Mouse (Mus musculus) kidney, embryonic 15.5 days (tissue): ENCODE results near the gene Armc9. TPM values are rescaled to one million over a fixed set of nuclear protein-coding genes. Genes with fewer than 3 reads are reported as not detected.

Experiments
- ATAC-seq: fragments of 200-750 bp; cut with Nextera tagmentation; replicated peaks from 2 replicates; pipeline ENCODE4 v1.8.0; 2017; ENCODE audit warnings: moderate TSS enrichment; ENCODE audit not compliant: low FRiP score
- H3K27ac ChIP-seq: fragments of 300-500 bp; sonication (generic); 2 replicates; pipeline ENCODE4 v1.5.1; 2015; ENCODE audit warnings: mild to moderate bottlenecking, inconsistent platforms
- H3K27me3 ChIP-seq: fragments of 300-500 bp; sonication (generic); 2 replicates; pipeline ENCODE4 v1.6.1; 2015; ENCODE audit warnings: inconsistent platforms
- H3K36me3 ChIP-seq: fragments of 300-500 bp; sonication (generic); 2 replicates; pipeline ENCODE4 v1.6.1; 2015; ENCODE audit warnings: inconsistent platforms
- H3K4me1 ChIP-seq: fragments of 300-500 bp; sonication (generic); 2 replicates; pipeline ENCODE4 v1.6.1; 2015; ENCODE audit warnings: inconsistent platforms
- H3K4me2 ChIP-seq: fragments of 300-500 bp; sonication (generic); 2 replicates; pipeline ENCODE4 v1.6.1; 2015; ENCODE audit warnings: moderate library complexity, mild to moderate bottlenecking, inconsistent platforms
- H3K4me3 ChIP-seq: fragments of 300-500 bp; sonication (generic); replicated peaks from 2 replicates; pipeline ENCODE4 v1.5.1; 2015; ENCODE audit warnings: mild to moderate bottlenecking, inconsistent platforms
- H3K9ac ChIP-seq: fragments of 300-500 bp; sonication (generic); 2 replicates; pipeline ENCODE4 v1.6.1; 2015; ENCODE audit warnings: mild to moderate bottlenecking, inconsistent platforms
- H3K9me3 ChIP-seq: fragments of 300-500 bp; sonication (generic); replicated peaks from 2 replicates; pipeline ENCODE4 v1.6.1; 2016; ENCODE audit warnings: inconsistent platforms
- WGBS: fragments of 180-500 bp; shearing (Covaris S2); methylation state at CpG from one replicate; pipeline ENCODE4 v1.1.7; 2015; ENCODE audit warnings: mixed read lengths; 5-methylcytosine and 5-hydroxymethylcytosine counted together
- polyA plus RNA-seq: library from polyadenylated mRNA; unstranded; fragments of >200 nt; fragmentation: Nextera tagmentation; extraction: Ambion mirVana; gene quantifications from 2 replicates; pipeline ENCODE4 v1.2.1, GENCODE M21; 2015

The Armc9 gene
- polyA plus RNA-seq, 1 experiment from 2014 or later, result 29.9 TPM

GRCm38 (mm10) chr1:86290452-86290851 lies 135.9 kb downstream of the Armc9 start:
- Histone ChIP-seq H3K9me3 (no peaks in the 10 kb centered on the region), H3K36me3 (no peaks in the 10 kb centered on the region), H3K27me3 (no peaks in the 10 kb centered on the region), H3K4me2 (no peak overlapping the region), H3K4me3 (no peak overlapping the region), H3K27ac (no peak overlapping the region), H3K9ac (no peak overlapping the region), H3K4me1 (no peaks in the 10 kb centered on the region)
- no peak for ATAC-seq
- 73% methylated on average over 3 of the region's 3 CpGs for WGBS

DNA sequence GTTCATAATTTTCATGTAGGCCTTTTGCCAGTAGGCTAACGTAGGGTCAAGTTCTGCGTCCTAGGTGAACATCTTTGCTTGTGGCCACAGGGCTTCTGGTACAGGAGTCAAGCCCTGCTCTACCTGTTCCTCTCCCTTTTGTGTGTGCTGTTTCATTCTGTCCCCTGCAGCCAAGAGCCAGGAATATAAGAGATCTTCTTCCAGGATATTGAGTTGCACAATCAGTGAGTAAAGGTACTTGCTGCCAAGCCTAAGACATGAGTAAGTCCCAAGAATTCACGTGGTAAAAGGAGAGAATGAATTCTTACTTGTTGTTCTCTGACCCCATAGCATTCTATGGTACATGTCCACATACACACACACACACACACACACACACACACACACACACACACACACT lies 138.5 kb downstream of the Armc9 start:
- 89% methylated on average over 3 of the region's 3 CpGs for WGBS
- no peaks in the 10 kb centered on the region for H3K9me3 ChIP-seq
- no peak overlapping the region for H3K9ac ChIP-seq
- H3K27me3 ChIP-seq, result no peaks in the 10 kb centered on the region
- no peak overlapping the region for H3K27ac ChIP-seq
- H3K4me1 ChIP-seq, result no peaks in the 10 kb centered on the region
- ATAC-seq, result no peak
- H3K4me2 ChIP-seq, result no peak overlapping the region
- H3K4me3 ChIP-seq, result no peak overlapping the region
- no peaks in the 10 kb centered on the region for H3K36me3 ChIP-seq

DNA sequence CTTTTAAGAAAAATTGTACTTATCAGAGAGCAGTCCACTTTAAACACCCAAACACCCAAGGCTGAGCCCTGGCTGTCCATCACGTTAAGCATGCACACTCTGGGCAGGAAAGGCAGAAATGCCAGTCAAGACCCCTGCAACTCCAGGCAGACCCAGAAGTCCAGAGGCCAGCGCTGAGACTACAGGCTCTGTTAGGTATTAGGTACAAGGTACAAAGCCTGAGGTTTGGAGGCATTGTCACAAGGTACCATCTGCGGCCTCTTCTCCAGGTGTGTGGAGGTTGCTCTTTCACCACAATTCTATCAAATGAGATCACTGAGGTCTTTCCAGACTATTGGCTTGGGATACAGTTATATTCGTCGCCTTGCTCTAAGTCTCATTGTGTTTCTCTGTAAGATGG lies 139.3 kb downstream of the Armc9 start:
- Histone ChIP-seq H3K27ac (no peak overlapping the region; the same call in 1 of the 2 replicates), H3K9me3 (no peaks in the 10 kb centered on the region), H3K4me3 (no peak overlapping the region), H3K36me3 (no peaks in the 10 kb centered on the region), H3K9ac (no peak overlapping the region), H3K27me3 (no peaks in the 10 kb centered on the region), H3K4me2 (no peak overlapping the region), H3K4me1 (no peaks in the 10 kb centered on the region)
- 0 out of 2 replicates have a peak, but pooled peaks have one; percentile 58 for ATAC-seq
- WGBS, result 82% methylated on average over 5 of the region's 5 CpGs

GRCm38 (mm10) chr1:86294472-86294871 lies 139.9 kb downstream of the Armc9 start:
- H3K27me3 ChIP-seq, result no peaks in the 10 kb centered on the region

GRCm38 (mm10) chr1:86300093-86300492 lies 145.5 kb downstream of the Armc9 start:
- Histone ChIP-seq H3K36me3 (no peaks in the 10 kb centered on the region), H3K27ac (no peak overlapping the region), H3K9ac (no peak overlapping the region), H3K4me2 (no peak overlapping the region), H3K4me3 (no peak overlapping the region), H3K4me1 (peaks cover 26% of the 10 kb centered on the region), H3K27me3 (peaks cover 37% of the 10 kb centered on the region), H3K9me3 (no peaks in the 10 kb centered on the region)
- no peak for ATAC-seq
- WGBS, result 33% methylated on average over 2 of the region's 2 CpGs

More at GRCm38 (mm10) chr1:86294472-86294871, 139.9 kb downstream of the Armc9 start:
- Histone ChIP-seq H3K4me2 (no peak overlapping the region), H3K36me3 (no peaks in the 10 kb centered on the region), H3K27ac (peak overlapping the region; percentile 14; the same call in 1 of the 2 replicates), H3K9me3 (no peaks in the 10 kb centered on the region), H3K4me1 (no peaks in the 10 kb centered on the region), H3K4me3 (no peak overlapping the region), H3K9ac (no peak overlapping the region)
- 34% methylated on average over 4 of the region's 4 CpGs for WGBS
- ATAC-seq, result peak; percentile 66; the same call in 1 of the 2 replicates

- peaks cover 38% of the 10 kb centered on the region for H3K27me3 ChIP-seq
- whole genome bisulfite sequencing, result 53% methylated on average over 7 of the region's 7 CpGs
These were observed 146.2 kb downstream of the Armc9 start for GRCm38 (mm10) chr1:86300731-86301130.

DNA sequence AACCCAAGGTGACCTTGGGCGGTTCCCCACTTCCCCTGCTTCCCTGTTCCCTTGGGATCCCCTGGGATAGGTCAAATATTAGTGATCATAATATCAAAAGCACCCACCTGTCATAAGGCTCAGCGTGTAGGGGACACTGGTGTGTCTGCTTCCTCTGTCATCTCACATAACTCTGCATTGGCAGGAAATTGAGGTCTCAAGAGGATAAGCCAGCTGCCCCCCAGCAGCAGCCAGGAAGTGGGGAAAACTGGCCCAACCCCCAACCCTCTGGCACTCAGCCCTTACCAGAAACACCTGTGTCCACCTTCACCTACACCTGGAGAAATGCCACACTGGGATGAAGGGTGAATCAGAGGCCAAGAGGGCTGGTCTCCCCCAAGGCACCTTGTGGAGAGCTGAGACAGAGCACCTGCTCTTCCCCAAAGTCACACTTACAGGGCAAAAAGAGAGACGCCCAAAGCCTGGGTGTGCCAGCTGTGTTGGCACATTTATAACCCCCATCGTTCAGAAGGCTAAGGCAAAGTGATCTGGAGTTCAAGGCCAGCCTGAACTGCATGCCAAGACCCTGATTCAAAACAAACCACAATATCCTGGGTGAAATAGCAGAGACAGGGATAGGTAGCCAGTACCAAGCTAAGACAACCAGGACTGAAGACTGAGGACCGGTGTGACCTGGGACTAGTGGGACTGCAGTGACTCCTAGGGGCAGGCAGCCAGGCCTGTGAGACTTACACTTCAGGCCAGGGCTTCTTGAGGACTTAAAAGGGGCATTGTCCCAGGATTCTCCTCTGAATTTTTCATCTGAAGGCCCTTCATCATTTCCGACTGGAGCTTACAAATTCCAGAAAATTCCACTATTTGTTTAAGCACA lies 146.9 kb downstream of the Armc9 start:
- Histone ChIP-seq H3K4me1 (peaks cover 26% of the 10 kb centered on the region), H3K9ac (no peak overlapping the region), H3K27me3 (peaks cover 38% of the 10 kb centered on the region), H3K4me2 (no peak overlapping the region), H3K36me3 (0 out of 2 replicates have a peak, but pooled peaks cover 9% of the 10 kb centered on the region), H3K27ac (no peak overlapping the region), H3K9me3 (no peaks in the 10 kb centered on the region), H3K4me3 (no peak overlapping the region)
- WGBS, result 55% methylated on average over 6 of the region's 6 CpGs
- ATAC-seq, result no peak

More at GRCm38 (mm10) chr1:86300731-86301130, 146.2 kb downstream of the Armc9 start:
- no peak overlapping the region for H3K4me3 ChIP-seq
- peaks cover 26% of the 10 kb centered on the region for H3K4me1 ChIP-seq
- no peak overlapping the region for H3K9ac ChIP-seq
- no peak for ATAC-seq
- no peak overlapping the region for H3K4me2 ChIP-seq
- 0 out of 2 replicates have a peak, but pooled peaks cover 5% of the 10 kb centered on the region for H3K36me3 ChIP-seq
- H3K9me3 ChIP-seq, result no peaks in the 10 kb centered on the region
- H3K27ac ChIP-seq, result no peak overlapping the region

DNA sequence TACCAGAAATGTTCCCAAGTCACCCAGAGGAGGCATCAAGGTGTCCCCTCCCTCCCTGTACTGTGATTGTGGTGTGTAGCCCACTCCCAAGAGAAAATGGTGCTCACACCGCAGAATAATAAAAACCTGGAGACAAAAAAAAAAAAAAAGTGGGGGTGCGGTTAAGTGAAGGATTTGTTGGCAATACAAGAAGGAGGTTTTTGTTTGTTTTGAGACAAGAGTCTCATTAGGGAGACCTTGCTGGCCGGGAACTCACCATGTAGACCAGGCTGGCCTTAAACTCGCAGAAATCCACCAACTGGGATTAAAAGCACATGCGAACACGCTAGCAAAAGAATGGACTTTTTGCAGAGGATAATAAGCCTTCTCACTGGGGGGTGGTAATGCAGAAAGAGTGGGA lies 148.0 kb downstream of the Armc9 start, which contains the start of gene B3gnt7:
TSS of gene B3gnt7 (plus strand) at position 301 of the 400 bp plus-strand sequence.
- Histone ChIP-seq H3K4me1 (peaks cover 26% of the 10 kb centered on the region), H3K36me3 (0 out of 2 replicates have a peak, but pooled peaks cover 9% of the 10 kb centered on the region), H3K4me3 (peak within 1 kb of the TSS; percentile 69), H3K27me3 (peaks cover 38% of the 10 kb centered on the region), H3K9me3 (no peaks in the 10 kb centered on the region), H3K9ac (peak within 1 kb of the TSS; percentile 66), H3K27ac (0 out of 2 replicates have a peak within 1 kb of the TSS, but pooled peaks have one; percentile 37), H3K4me2 (peak within 1 kb of the TSS; percentile 99)
- ATAC-seq, result no peak
- WGBS, result 34% methylated on average over 6 of the region's 6 CpGs

DNA sequence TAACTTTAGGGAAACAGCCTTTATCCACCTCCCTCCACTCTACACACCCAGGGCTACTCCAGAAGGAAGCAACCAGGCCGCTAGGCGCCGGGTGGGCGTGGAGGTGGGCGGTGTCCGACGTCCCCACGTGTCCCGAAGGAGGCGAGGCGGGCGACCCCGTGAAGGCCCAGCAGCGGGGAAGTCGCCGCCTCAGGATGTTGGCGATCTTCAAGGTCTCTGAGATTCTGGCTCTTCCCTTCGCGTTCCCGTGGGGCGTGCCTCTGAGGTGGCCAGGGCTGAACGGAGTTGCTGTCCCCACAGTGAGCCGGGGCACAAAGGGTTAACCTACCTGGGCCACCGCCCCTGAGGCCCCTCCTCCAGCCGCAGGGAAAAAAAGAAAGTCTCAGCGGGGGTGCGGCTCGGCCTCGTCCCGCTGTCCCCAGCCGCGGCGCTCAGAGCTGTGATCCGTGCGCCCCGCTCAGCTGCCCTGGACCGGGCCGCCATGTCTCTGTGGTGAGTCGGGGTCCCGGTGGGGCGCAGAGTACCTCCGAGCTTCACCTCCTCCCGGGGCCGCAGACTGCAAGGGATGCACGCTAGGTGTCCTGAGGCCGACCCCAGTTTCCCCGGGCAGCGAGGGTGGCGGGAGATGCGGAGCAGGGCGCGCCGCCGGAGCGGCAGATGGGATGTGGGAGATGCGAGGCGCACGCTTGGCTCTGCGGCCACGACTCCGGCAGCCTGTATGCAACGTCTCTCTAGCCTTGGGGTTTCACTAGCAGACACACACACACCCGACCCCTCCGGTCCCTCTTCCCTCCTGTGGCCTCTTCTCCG lies 148.7 kb downstream of the Armc9 start:
- Histone ChIP-seq H3K27ac (0 out of 2 replicates have a peak overlapping the region, but pooled peaks have one; percentile 37), H3K4me3 (peak overlapping the region; percentile 69), H3K9me3 (no peaks in the 10 kb centered on the region), H3K4me1 (peaks cover 30% of the 10 kb centered on the region), H3K27me3 (peaks cover 38% of the 10 kb centered on the region), H3K36me3 (0 out of 2 replicates have a peak, but pooled peaks cover 9% of the 10 kb centered on the region), H3K4me2 (peak overlapping the region; percentile 99), H3K9ac (peak overlapping the region; percentile 66)
- WGBS, result under 1% methylated on average over 65 of the region's 65 CpGs
- peak; percentile 89 for ATAC-seq

GRCm38 (mm10) chr1:86303873-86304250 lies 149.3 kb downstream of the Armc9 start:
- H3K4me2 ChIP-seq, result peak overlapping the region; percentile 99
- H3K4me3 ChIP-seq, result peak overlapping the region; percentile 69
- peaks cover 32% of the 10 kb centered on the region for H3K4me1 ChIP-seq
- peak overlapping the region; percentile 66; the same call in 1 of the 2 replicates for H3K9ac ChIP-seq
- no peaks in the 10 kb centered on the region for H3K9me3 ChIP-seq
- H3K36me3 ChIP-seq, result 0 out of 2 replicates have a peak, but pooled peaks cover 9% of the 10 kb centered on the region
- no peak overlapping the region for H3K27ac ChIP-seq
- 4% methylated on average over 16 of the region's 16 CpGs for WGBS
- H3K27me3 ChIP-seq, result peaks cover 38% of the 10 kb centered on the region
- ATAC-seq, result no peak

DNA sequence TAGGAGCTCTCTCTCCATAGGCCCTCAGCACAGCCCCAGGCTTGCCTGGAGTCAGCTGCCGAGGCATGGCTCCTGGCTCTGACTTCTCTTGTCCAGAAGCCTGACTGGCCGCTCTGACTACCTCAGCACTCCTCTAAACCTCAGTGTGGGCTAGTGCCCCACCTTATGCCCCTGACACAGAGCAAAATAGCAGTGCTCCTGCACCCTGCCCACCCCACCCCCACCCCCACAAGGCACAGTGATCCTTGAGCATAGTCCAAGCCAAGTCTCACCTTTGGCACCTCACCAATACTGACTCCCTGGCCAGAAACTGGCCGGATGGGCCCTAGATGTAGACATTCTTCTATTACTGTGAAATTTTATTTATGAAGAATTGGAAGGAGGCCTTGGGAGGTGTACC lies 152.1 kb downstream of the Armc9 start:
- 77% methylated on average over 3 of the region's 3 CpGs for WGBS
- Histone ChIP-seq H3K27ac (no peak overlapping the region), H3K4me1 (peaks cover 37% of the 10 kb centered on the region), H3K9ac (no peak overlapping the region), H3K4me2 (no peak overlapping the region), H3K4me3 (no peak overlapping the region), H3K9me3 (no peaks in the 10 kb centered on the region), H3K36me3 (0 out of 2 replicates have a peak, but pooled peaks cover 9% of the 10 kb centered on the region), H3K27me3 (peaks cover 32% of the 10 kb centered on the region)
- ATAC-seq, result no peak
